Mouse (Mus musculus): ENCODE results near the gene Baiap2l1. TPM values are rescaled to one million over a fixed set of nuclear protein-coding genes. Genes with fewer than 3 reads are reported as not detected.

The Baiap2l1 gene
- polyA plus RNA-seq, 1 experiment = 2.2 TPM

DNA sequence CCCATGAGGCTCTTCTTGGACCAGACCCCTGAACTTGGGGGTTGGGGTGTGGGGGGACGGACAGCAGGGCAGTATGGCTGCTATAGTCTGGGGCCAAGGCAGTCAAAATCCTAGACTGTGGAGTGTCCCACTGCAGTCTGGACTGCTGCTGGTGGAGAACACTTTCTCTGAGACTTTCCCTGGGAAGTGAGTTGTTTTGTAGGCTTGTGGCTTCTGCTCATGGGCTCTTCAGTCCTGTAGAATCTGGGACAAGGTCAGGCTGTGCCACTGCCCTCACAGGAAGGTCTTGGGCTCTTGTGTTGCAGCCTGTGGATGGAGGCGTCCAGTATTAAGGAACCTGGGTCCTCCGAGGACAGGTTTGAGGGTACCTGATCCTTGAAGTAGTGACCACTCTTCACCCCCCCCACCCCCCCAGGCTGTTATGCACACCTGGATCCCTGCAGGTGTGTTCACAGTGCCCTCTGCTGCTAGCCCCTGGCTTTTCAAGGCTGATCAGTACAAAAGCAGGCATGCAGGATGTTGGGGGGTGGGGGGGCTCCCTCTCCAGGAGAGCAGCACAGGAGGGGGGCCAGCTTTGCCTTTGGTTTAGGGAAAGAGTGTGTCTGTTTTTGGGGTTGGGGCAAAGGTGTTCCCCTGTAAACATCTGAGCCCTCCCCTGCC, 100.3 kb downstream of the Baiap2l1 start:
- no peak overlapping the region for H3K27ac ChIP-seq (ENCODE audit: control insufficient read depth, insufficient read depth, low read length)
- H3K27me3 ChIP-seq (ENCODE audit: control insufficient read depth, insufficient read depth, low read length) = no peaks in the 10 kb centered on the region
- DNase-seq = peak; percentile 32
- 91% methylated on average over 3 of the region's 3 CpGs for WGBS
- no peaks in the 10 kb centered on the region for H3K36me3 ChIP-seq (ENCODE audit: control insufficient read depth, insufficient read depth, low read length)
- peaks cover 32% of the 10 kb centered on the region for H3K4me1 ChIP-seq (replicated peaks; ENCODE audit: control insufficient read depth, insufficient read depth, low read length)
- TF ChIP-seq POLR2A (IDR thresholded peaks at IDR 0.05; ENCODE audit: control insufficient read depth, extremely low read depth, insufficient read depth, low read length, poor library complexity) = no peak
- no peak for TF ChIP-seq CTCF (IDR thresholded peaks at IDR 0.05; ENCODE audit: borderline replicate concordance, control insufficient read depth, extremely low read depth, insufficient read depth, low read length, poor library complexity)
- no peak overlapping the region for H3K4me3 ChIP-seq (ENCODE audit: control insufficient read depth, insufficient read depth, low read length)

GRCm38 (mm10) chr5:144256888-144257287, 101.0 kb downstream of the Baiap2l1 start:
- WGBS = 76% methylated on average over 1 of the region's 1 CpGs
- Histone ChIP-seq H3K36me3 (ENCODE audit: control insufficient read depth, insufficient read depth, low read length) (no peaks in the 10 kb centered on the region), H3K27ac (ENCODE audit: control insufficient read depth, insufficient read depth, low read length) (peak overlapping the region; percentile 17; the same call in 1 of the 2 replicates), H3K4me1 (replicated peaks; ENCODE audit: control insufficient read depth, insufficient read depth, low read length) (peaks cover 36% of the 10 kb centered on the region), H3K4me3 (ENCODE audit: control insufficient read depth, insufficient read depth, low read length) (no peak overlapping the region), H3K27me3 (ENCODE audit: control insufficient read depth, insufficient read depth, low read length) (no peaks in the 10 kb centered on the region)
- TF ChIP-seq POLR2A (IDR thresholded peaks at IDR 0.05; ENCODE audit: control insufficient read depth, extremely low read depth, insufficient read depth, low read length, poor library complexity) (no peak), CTCF (IDR thresholded peaks at IDR 0.05; ENCODE audit: borderline replicate concordance, control insufficient read depth, extremely low read depth, insufficient read depth, low read length, poor library complexity) (no peak)
- DNase-seq = no peak

- Histone ChIP-seq H3K36me3 (ENCODE audit: control insufficient read depth, insufficient read depth, low read length) (no peaks in the 10 kb centered on the region), H3K27ac (ENCODE audit: control insufficient read depth, insufficient read depth, low read length) (no peak overlapping the region), H3K4me1 (replicated peaks; ENCODE audit: control insufficient read depth, insufficient read depth, low read length) (peaks cover 40% of the 10 kb centered on the region), H3K4me3 (ENCODE audit: control insufficient read depth, insufficient read depth, low read length) (peak overlapping the region; percentile 58), H3K27me3 (ENCODE audit: control insufficient read depth, insufficient read depth, low read length) (no peaks in the 10 kb centered on the region)
- DNase-seq = no peak
- WGBS = 21% methylated on average over 7 of the region's 7 CpGs
- TF ChIP-seq POLR2A (IDR thresholded peaks at IDR 0.05; ENCODE audit: control insufficient read depth, extremely low read depth, insufficient read depth, low read length, poor library complexity) (no peak), CTCF (IDR thresholded peaks at IDR 0.05; ENCODE audit: borderline replicate concordance, control insufficient read depth, extremely low read depth, insufficient read depth, low read length, poor library complexity) (no peak)
Observed at GRCm38 (mm10) chr5:144256541-144256870, 101.4 kb downstream of the Baiap2l1 start.

GRCm38 (mm10) chr5:144255632-144256540, 102.0 kb downstream of the Baiap2l1 start:
- 1% methylated on average over 40 of the region's 40 CpGs for WGBS
- no peaks in the 10 kb centered on the region for H3K27me3 ChIP-seq (ENCODE audit: control insufficient read depth, insufficient read depth, low read length)
- peaks cover 41% of the 10 kb centered on the region for H3K4me1 ChIP-seq (replicated peaks; ENCODE audit: control insufficient read depth, insufficient read depth, low read length)
- no peaks in the 10 kb centered on the region for H3K36me3 ChIP-seq (ENCODE audit: control insufficient read depth, insufficient read depth, low read length)
- peak; percentile 43 for DNase-seq
- H3K27ac ChIP-seq (ENCODE audit: control insufficient read depth, insufficient read depth, low read length) = no peak overlapping the region
- H3K4me3 ChIP-seq (ENCODE audit: control insufficient read depth, insufficient read depth, low read length) = peak overlapping the region; percentile 58
- no peak for TF ChIP-seq POLR2A (IDR thresholded peaks at IDR 0.05; ENCODE audit: control insufficient read depth, extremely low read depth, insufficient read depth, low read length, poor library complexity)
- TF ChIP-seq CTCF (IDR thresholded peaks at IDR 0.05; ENCODE audit: borderline replicate concordance, control insufficient read depth, extremely low read depth, insufficient read depth, low read length, poor library complexity) = no peak

DNA sequence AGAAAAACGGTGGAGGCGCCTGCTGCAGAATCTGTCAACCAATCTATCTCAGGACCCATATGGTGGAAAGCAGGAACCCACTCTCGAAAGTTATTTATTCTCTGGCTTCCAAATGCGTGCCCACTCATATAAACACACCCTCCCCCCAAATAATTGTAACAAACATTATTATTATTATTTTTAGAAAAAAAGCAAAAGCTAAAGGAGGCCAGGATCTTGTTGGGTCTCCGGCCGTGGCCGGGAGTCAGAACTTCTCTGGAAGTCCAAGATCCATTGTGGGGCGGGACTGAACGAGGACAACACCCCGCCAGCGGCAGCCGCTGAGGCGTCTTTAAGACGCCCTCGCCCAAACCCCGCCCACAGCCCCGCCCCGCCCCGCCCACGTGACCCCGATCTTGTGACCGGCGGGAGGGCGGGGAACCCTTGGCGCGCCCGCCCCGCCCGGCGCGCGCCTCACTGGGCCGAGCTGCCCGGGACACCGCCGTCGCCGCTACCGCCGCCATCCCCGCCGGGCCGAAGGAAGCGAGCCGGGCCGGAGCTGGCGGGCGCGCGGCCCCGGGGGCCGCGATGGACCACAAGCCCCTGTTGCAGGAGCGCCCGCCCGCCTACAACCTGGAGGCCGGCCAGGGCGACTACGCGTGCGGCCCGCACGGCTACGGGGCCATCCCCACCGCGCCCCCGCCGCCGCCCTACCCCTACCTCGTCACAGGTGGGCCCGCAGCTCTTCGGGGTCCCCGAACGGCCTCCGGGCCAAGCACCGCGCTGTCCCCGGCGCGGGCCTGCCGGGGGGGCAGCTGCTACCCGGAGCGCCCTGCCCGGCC, 102.9 kb downstream of the Baiap2l1 start:
- DNase-seq = peak; percentile 80
- Histone ChIP-seq H3K4me1 (replicated peaks; ENCODE audit: control insufficient read depth, insufficient read depth, low read length) (peaks cover 41% of the 10 kb centered on the region), H3K4me3 (ENCODE audit: control insufficient read depth, insufficient read depth, low read length) (peak overlapping the region; percentile 58), H3K36me3 (ENCODE audit: control insufficient read depth, insufficient read depth, low read length) (no peaks in the 10 kb centered on the region), H3K27me3 (ENCODE audit: control insufficient read depth, insufficient read depth, low read length) (no peaks in the 10 kb centered on the region), H3K27ac (ENCODE audit: control insufficient read depth, insufficient read depth, low read length) (no peak overlapping the region)
- WGBS = under 1% methylated on average over 84 of the region's 84 CpGs
- TF ChIP-seq POLR2A (IDR thresholded peaks at IDR 0.05; ENCODE audit: control insufficient read depth, extremely low read depth, insufficient read depth, low read length, poor library complexity) (no peak), CTCF (IDR thresholded peaks at IDR 0.05; ENCODE audit: borderline replicate concordance, control insufficient read depth, extremely low read depth, insufficient read depth, low read length, poor library complexity) (no peak)

Measured in thymus, adult 2 months (tissue).